17 mouse cellular contexts compared by ENCODE assay signal in the genomic region with DNA sequence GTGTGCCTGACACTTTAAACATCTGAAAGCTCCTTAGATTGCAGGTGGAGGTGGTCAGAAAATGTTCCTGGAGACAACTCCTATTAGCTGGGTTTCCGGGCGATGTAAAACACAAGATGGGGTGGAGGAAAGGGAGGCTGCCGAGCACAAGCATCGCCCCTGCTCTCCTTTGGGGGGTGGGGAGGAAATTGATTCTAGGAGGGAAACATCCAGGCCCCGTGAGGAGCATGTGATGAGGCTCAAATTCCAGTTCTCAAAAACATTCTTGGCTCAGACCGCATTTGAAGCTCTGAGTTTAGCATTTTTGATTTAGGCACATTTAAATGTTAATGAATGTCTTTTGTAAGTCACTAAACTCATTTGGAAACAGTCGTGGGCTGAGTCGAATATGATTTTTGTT.
A peak's percentile ranks its signal among the peaks of the same experiment; 100 is the strongest.
DNase-seq lines count a peak whose midpoint lies in the region; ATAC-seq and TF ChIP-seq lines count a peak whose summit lies in the region.
"Had no signal": no experiment of that assay in that cellular context is flagged by ENCODE, and none has a peak within 500 bp of the region (broad histone marks: within the 10 kb centered on the region; RNA-seq: fewer than 3 reads in every experiment).

No protein-coding gene starts in this region.

- H3K4me3 ChIP-seq in forebrain, embryonic 13.5 days, result no peak overlapping the region
- H3K4me3 ChIP-seq in forebrain, embryonic 10.5 days, result no peak overlapping the region
- H3K4me3 ChIP-seq in lung, embryonic 14.5 days (ENCODE audit: low read depth, low read length), result no peak overlapping the region
- H3K4me3 ChIP-seq: heart, embryonic 15.5 days; hindbrain, embryonic 13.5 days; myocyte had no signal

- no peaks in the 10 kb centered on the region for H3K36me3 ChIP-seq in forebrain, embryonic 13.5 days (ENCODE audit: poor library complexity, severe bottlenecking)
- no peaks in the 10 kb centered on the region for H3K36me3 ChIP-seq in forebrain, embryonic 10.5 days (replicated peaks)
- no peaks in the 10 kb centered on the region for H3K36me3 ChIP-seq in lung, embryonic 14.5 days (ENCODE audit: insufficient read depth)
- H3K36me3 ChIP-seq: heart, embryonic 15.5 days; hindbrain, embryonic 13.5 days had no signal

- no peak overlapping the region for H3K27ac ChIP-seq in forebrain, embryonic 13.5 days
- H3K27ac ChIP-seq in forebrain, embryonic 10.5 days, result no peak overlapping the region
- H3K27ac ChIP-seq in lung, embryonic 14.5 days (ENCODE audit: low read depth), result no peak overlapping the region
- H3K27ac ChIP-seq: heart, embryonic 15.5 days; hindbrain, embryonic 13.5 days had no signal

- peaks cover 56% of the 10 kb centered on the region for H3K4me1 ChIP-seq in forebrain, embryonic 13.5 days
- peaks cover 76% of the 10 kb centered on the region for H3K4me1 ChIP-seq in forebrain, embryonic 10.5 days
- H3K4me1 ChIP-seq in lung, embryonic 14.5 days (ENCODE audit: insufficient read depth), result no peaks in the 10 kb centered on the region

- no peak for DNase-seq in forebrain, embryonic 10.5 days (ENCODE audit: extremely low spot score, low spot score)
- peak; percentile 28 for DNase-seq in lung, embryonic 14.5 days
- DNase-seq in lung, postnatal 10 days, result no peak
- DNase-seq in ZHBTc4 (ENCODE audit: low read depth, low spot score), result peak; percentile 56
- DNase-seq in kidney, postnatal 25 days, result peak; percentile 71 to 72
- no peak for DNase-seq in cerebellum, adult 8-10 months
- no peak for DNase-seq in frontal cortex, postnatal 10 days (ENCODE audit: low spot score in 2 of 2)
- DNase-seq: cerebellum, adult 9-11 months; layer of hippocampus, postnatal 36 days; lung, adult 18-20 months; right cerebral cortex, postnatal 14 days; thymus, postnatal 4 days had no signal

- no peak for ATAC-seq in forebrain, embryonic 13.5 days
- ATAC-seq in lung, embryonic 14.5 days (ENCODE audit: insufficient read depth), result no peak
- ATAC-seq: intestine, postnatal 0 days had no signal

- H3K4me2 ChIP-seq in forebrain, embryonic 13.5 days, result peak overlapping the region; percentile 61; the same call in 1 of the 2 replicates
- H3K4me2 ChIP-seq in lung, embryonic 14.5 days, result no peak overlapping the region

- H3K27me3 ChIP-seq in forebrain, embryonic 13.5 days, result peaks cover 10% of the 10 kb centered on the region
- peaks cover 53% of the 10 kb centered on the region for H3K27me3 ChIP-seq in forebrain, embryonic 10.5 days (ENCODE audit: poor library complexity, severe bottlenecking)
- peaks cover 8% of the 10 kb centered on the region; the same call in 1 of the 2 replicates for H3K27me3 ChIP-seq in lung, embryonic 14.5 days (ENCODE audit: insufficient read depth, low read length)

- WGBS in forebrain, embryonic 13.5 days, result 16% methylated on average over 8 of the region's 8 CpGs
- WGBS in forebrain, embryonic 10.5 days, result 30% methylated on average over 8 of the region's 8 CpGs
- 26% methylated on average over 8 of the region's 8 CpGs for WGBS in lung, embryonic 14.5 days

- H3K9ac ChIP-seq in forebrain, embryonic 13.5 days, result no peak overlapping the region
- H3K9ac ChIP-seq in lung, embryonic 14.5 days, result no peak overlapping the region
- H3K9ac ChIP-seq: heart, embryonic 15.5 days; hindbrain, embryonic 13.5 days had no signal

- no peak for TF ChIP-seq CTCF in lung, embryonic 14.5 days (IDR thresholded peaks at IDR 0.05; ENCODE audit: low read depth)

- no peaks in the 10 kb centered on the region for H3K9me3 ChIP-seq in forebrain, embryonic 13.5 days (replicated peaks)
- no peaks in the 10 kb centered on the region for H3K9me3 ChIP-seq in forebrain, embryonic 10.5 days
- H3K9me3 ChIP-seq in lung, embryonic 14.5 days (ENCODE audit: low read depth, low read length), result no peaks in the 10 kb centered on the region
- H3K9me3 ChIP-seq: heart, embryonic 15.5 days; hindbrain, embryonic 13.5 days had no signal

Comparison
In these comparisons a context has a peak if more than half of its experiments do, and no peak if none do; other contexts are left out.
1. DNase-seq: peak in lung, embryonic 14.5 days (single experiment), ZHBTc4 (single experiment) and kidney, postnatal 25 days (2 of 2); none in forebrain, embryonic 10.5 days (single experiment), lung, postnatal 10 days (single experiment), cerebellum, adult 8-10 months (single experiment) and frontal cortex, postnatal 10 days (0 of 2).